Comparison of ENCODE assay signal across 10 mouse cellular contexts in genomic region chr14:72506018-72506722, GRCm38 (mm10). TPM values are rescaled to one million over a fixed set of nuclear protein-coding genes. Genes with fewer than 3 reads are reported as not detected.
DNase-seq lines count a peak whose midpoint lies in the region; ATAC-seq and TF ChIP-seq lines count a peak whose summit lies in the region.
"Had no signal": no experiment of that assay in that cellular context is flagged by ENCODE, and none has a peak within 500 bp of the region (broad histone marks: within the 10 kb centered on the region; RNA-seq: fewer than 3 reads in every experiment).

No protein-coding gene starts in this region.

- no peak for TF ChIP-seq POLR2A in liver, adult 2 months (IDR thresholded peaks at IDR 0.05; ENCODE audit: extremely low read depth, insufficient read depth, low read length)

- H3K9ac ChIP-seq in heart, embryonic 16.5 days (ENCODE audit: low read length): peak overlapping the region; percentile 67
- H3K9ac ChIP-seq in liver, adult 2 months (ENCODE audit: low read depth, low read length): no peak overlapping the region
- no peak overlapping the region for H3K9ac ChIP-seq in neural tube, embryonic 14.5 days (replicated peaks; ENCODE audit: low read depth, low read length)

- peaks cover 7% of the 10 kb centered on the region for H3K4me1 ChIP-seq in heart, embryonic 16.5 days (ENCODE audit: control insufficient read depth, insufficient read depth, low read length)
- no peaks in the 10 kb centered on the region for H3K4me1 ChIP-seq in liver, adult 2 months (ENCODE audit: control insufficient read depth, insufficient read depth, low read length)
- H3K4me1 ChIP-seq in neural tube, embryonic 14.5 days (ENCODE audit: control insufficient read depth, insufficient read depth, low read length): no peaks in the 10 kb centered on the region

- intact Hi-C loops in gastrocnemius, adult 2 months (cut with DNase I): no loop called here
- intact Hi-C loops in gastrocnemius, postnatal 36 days (cut with DNase I): no loop called here

- H3K4me2 ChIP-seq in heart, embryonic 16.5 days (ENCODE audit: low read depth, low read length): peak overlapping the region; percentile 81
- H3K4me2 ChIP-seq in neural tube, embryonic 14.5 days (ENCODE audit: low read depth, low read length): peak overlapping the region; percentile 41

- no peak overlapping the region for H3K27ac ChIP-seq in gastrocnemius, adult 2 months
- no peak overlapping the region for H3K27ac ChIP-seq in heart, embryonic 16.5 days (ENCODE audit: low read length)
- no peak overlapping the region for H3K27ac ChIP-seq in liver, adult 2 months (replicated peaks; ENCODE audit: insufficient read depth, low read depth, low read length)
- no peak overlapping the region for H3K27ac ChIP-seq in neural tube, embryonic 14.5 days (ENCODE audit: low read depth, low read length)

- DNase-seq in gastrocnemius, adult 2 months: no peak
- DNase-seq in gastrocnemius, postnatal 36 days: no peak
- peak; percentile 19 for DNase-seq in ZHBTc4 (ENCODE audit: low read depth, low spot score)
- no peak for DNase-seq in liver, adult 2 months (ENCODE audit: extremely low read depth, low read depth, low spot score)
- DNase-seq in gastrocnemius, adult 8-10 months (ENCODE audit: low spot score in 2 of 2): no peak

- H3K79me2 ChIP-seq in liver, adult 2 months (ENCODE audit: control insufficient read depth, insufficient read depth, low read length): no peaks in the 10 kb centered on the region

- WGBS in heart, embryonic 16.5 days: 10% methylated on average over 12 of the region's 12 CpGs
- 15% methylated on average over 12 of the region's 12 CpGs for WGBS in liver, adult 2 months
- WGBS in neural tube, embryonic 14.5 days: 14% methylated on average over 11 of the region's 12 CpGs

- ATAC-seq in heart, embryonic 16.5 days (replicated peaks; ENCODE audit: extremely low read depth, insufficient read depth, low FRiP score): peak; percentile 49
- no peak for ATAC-seq in neural tube, embryonic 14.5 days (ENCODE audit: low read depth)
- no peak for ATAC-seq in frontal cortex, adult (ENCODE audit: low TSS enrichment)

- H3K4me3 ChIP-seq in gastrocnemius, adult 2 months: peak overlapping the region; percentile 47
- H3K4me3 ChIP-seq in heart, embryonic 16.5 days (ENCODE audit: low read length): peak overlapping the region; percentile 51
- H3K4me3 ChIP-seq in liver, adult 2 months (ENCODE audit: insufficient read depth, low read depth, low read length): 0 out of 2 replicates have a peak overlapping the region, but pooled peaks have one; percentile 2
- H3K4me3 ChIP-seq in neural tube, embryonic 14.5 days (ENCODE audit: low read depth, low read length): peak overlapping the region; percentile 13; the same call in 1 of the 2 replicates
- H3K4me3 ChIP-seq: erythroblast, embryonic 14.5 days had no signal

- no peaks in the 10 kb centered on the region for H3K36me3 ChIP-seq in heart, embryonic 16.5 days (ENCODE audit: control insufficient read depth, insufficient read depth)
- H3K36me3 ChIP-seq in liver, adult 2 months (ENCODE audit: control insufficient read depth, insufficient read depth, low read length): no peaks in the 10 kb centered on the region
- no peaks in the 10 kb centered on the region for H3K36me3 ChIP-seq in neural tube, embryonic 14.5 days (ENCODE audit: control insufficient read depth, insufficient read depth, low read length)

- TF ChIP-seq CTCF in gastrocnemius, adult 2 months (IDR thresholded peaks at IDR 0.05): no peak
- no peak for TF ChIP-seq CTCF in liver, adult 2 months (IDR thresholded peaks at IDR 0.05; ENCODE audit: low read depth, low read length)

- no peaks in the 10 kb centered on the region for H3K9me3 ChIP-seq in heart, embryonic 16.5 days (replicated peaks; ENCODE audit: control insufficient read depth, low read length)
- no peaks in the 10 kb centered on the region for H3K9me3 ChIP-seq in neural tube, embryonic 14.5 days (ENCODE audit: control insufficient read depth, low read length)

- H3K27me3 ChIP-seq in heart, embryonic 16.5 days (ENCODE audit: control insufficient read depth, insufficient read depth, low read length): no peaks in the 10 kb centered on the region
- 0 out of 2 replicates have a peak, but pooled peaks cover 4% of the 10 kb centered on the region for H3K27me3 ChIP-seq in liver, adult 2 months (ENCODE audit: control insufficient read depth, insufficient read depth, low read length)
- H3K27me3 ChIP-seq in neural tube, embryonic 14.5 days (ENCODE audit: control insufficient read depth, insufficient read depth, low read length): no peaks in the 10 kb centered on the region
- H3K27me3 ChIP-seq: CH12.LX had no signal

RNA-seq across cellular contexts. Expression of gene Gm9195, which starts 14.5 kb away (rescaled TPM):
- not detected for total RNA-seq in gastrocnemius, adult 2 months (2021)
- not detected for total RNA-seq in gastrocnemius, postnatal 36 days (2021)
- polyA plus RNA-seq in heart, embryonic 16.5 days (2015; fragmentation: Nextera tagmentation; extraction: Ambion mirVana): 0.01 TPM in 2 replicates
- total RNA-seq in liver, adult 2 months (2014; rRNA removed): under 0.01 TPM in 1 of 2 replicates, not detected in the other
- polyA plus RNA-seq in liver, adult 2 months (2012; rRNA removed): not detected in 2 replicates
- not detected in 2 replicates for polyA plus RNA-seq in neural tube, embryonic 14.5 days (2014; fragmentation: Nextera tagmentation; extraction: Ambion mirVana)
- total RNA-seq in gastrocnemius, adult 8-10 months (2022): not detected
- polyA plus RNA-seq: erythroblast, embryonic 14.5 days had no signal
